Mouse (Mus musculus) lung, postnatal 0 days (tissue): ENCODE results near the gene Polr3c.

ENCODE experiments used
- CTCF ChIP-seq: IDR thresholded peaks from 2 replicates; pipeline ENCODE4 v1.5.1; 2016; ENCODE audit warnings: antibody characterized with exemption, mild to moderate bottlenecking
- EP300 ChIP-seq: IDR thresholded peaks from 2 replicates; pipeline ENCODE4 v1.6.1; 2016; ENCODE audit warnings: antibody characterized with exemption, mild to moderate bottlenecking, control low read depth

- no peak for TF ChIP-seq CTCF
- TF ChIP-seq EP300, result no peak
Measured at GRCm38 (mm10) chr3:96706984-96707383, 20.4 kb downstream of the Polr3c start.
